Mouse (Mus musculus) G1E (cell line): ENCODE measurements at regions not wholly inside any gene's neighbourhood (a gene's known extent, or its start where the extent isn't known, plus 50 kb on each side); places are given as distances from the start of the nearest gene placed in this dataset.

ENCODE experiments used
- ATAC-seq: 2 replicates; pipeline ENCODE4 v1.8.0; 2016; ENCODE audit warnings: mild to moderate bottlenecking; ENCODE audit not compliant: insufficient number of reproducible peaks, poor library complexity, low FRiP score, severe bottlenecking; ENCODE audit errors: extremely low read depth
- DNase-seq: peaks from one replicate; pipeline ENCODE4 v3.0.0; 2012; ENCODE audit warnings: low spot score
- H3K27me3 ChIP-seq: 2 replicates; pipeline ENCODE4 v1.6.1; 2012; ENCODE audit warnings: mild to moderate bottlenecking, low read length, inconsistent platforms; ENCODE audit not compliant: insufficient read depth
- H3K36me3 ChIP-seq: replicated peaks from 2 replicates; pipeline ENCODE3; 2012; ENCODE audit warnings: mild to moderate bottlenecking, inconsistent platforms
- H3K4me1 ChIP-seq: 2 replicates; pipeline ENCODE4 v1.6.1; 2012; ENCODE audit warnings: low read depth, low read length, inconsistent platforms, mixed read lengths; ENCODE audit not compliant: insufficient read depth
- H3K4me3 ChIP-seq: 2 replicates; pipeline ENCODE4 v1.5.1; 2012; ENCODE audit warnings: low read depth, mild to moderate bottlenecking, inconsistent platforms, low read length, moderate library complexity, mixed read lengths
- H3K9me3 ChIP-seq: replicated peaks from 2 replicates; pipeline ENCODE4 v1.6.1; 2012; ENCODE audit warnings: inconsistent platforms
- CTCF ChIP-seq: IDR thresholded peaks from 2 replicates; pipeline ENCODE4 v1.5.1; 2012; ENCODE audit warnings: low read depth, low read length, inconsistent platforms, mixed read lengths
- GATA1 ChIP-seq: IDR thresholded peaks from 2 replicates; pipeline ENCODE4 v1.6.1; 2012; ENCODE audit warnings: borderline replicate concordance, low read length, inconsistent platforms, mixed read lengths
- GATA2 ChIP-seq: IDR thresholded peaks from 2 replicates; pipeline ENCODE4 v1.6.1; 2012; ENCODE audit warnings: low read depth, low read length, inconsistent platforms, borderline replicate concordance
- POLR2AphosphoS5 ChIP-seq: IDR thresholded peaks from 2 replicates; pipeline ENCODE4 v1.6.1; 2012; ENCODE audit warnings: low read depth, low read length, inconsistent platforms; ENCODE audit not compliant: insufficient replicate concordance
- TAL1 ChIP-seq: conservative IDR thresholded peaks from 2 replicates; pipeline ENCODE4 v1.6.1; 2012; ENCODE audit warnings: low read depth, low read length, inconsistent platforms, mixed read lengths

DNA sequence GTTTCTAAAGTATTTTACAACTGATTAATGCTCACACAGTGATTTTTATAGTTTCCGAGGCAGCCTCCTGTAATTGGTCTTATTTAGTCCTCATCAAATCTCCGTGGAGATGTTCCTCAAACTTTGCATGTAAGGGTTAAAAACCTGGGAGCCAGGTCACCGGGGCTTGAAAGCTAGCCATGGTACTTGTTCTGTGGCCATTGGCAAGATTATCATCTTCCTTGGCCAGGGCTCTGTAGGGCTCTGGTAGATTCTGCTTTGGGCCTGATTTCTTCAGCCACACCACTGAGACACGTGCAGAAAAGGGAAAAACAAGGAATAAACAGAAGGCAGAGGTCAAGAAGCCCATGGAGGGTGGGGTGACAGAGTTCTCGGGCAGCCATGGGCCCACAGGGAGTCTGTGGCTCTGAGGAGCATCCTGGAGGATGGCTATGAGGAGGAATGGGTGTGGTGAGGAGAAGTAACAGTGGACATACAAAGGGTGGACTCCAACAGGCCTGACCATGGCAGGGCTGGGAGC, 50.7 kb upstream of the Eps8l3 start:
- H3K4me1 ChIP-seq: peaks cover 19% of the 10 kb centered on the region
- no peaks in the 10 kb centered on the region for H3K36me3 ChIP-seq
- H3K9me3 ChIP-seq: peaks cover 20% of the 10 kb centered on the region
- H3K4me3 ChIP-seq: no peak overlapping the region
- ATAC-seq (no peak), DNase-seq (no peak)
- no peak for TF ChIP-seq GATA1
- no peak for TF ChIP-seq POLR2AphosphoS5
- TF ChIP-seq TAL1: no peak
- TF ChIP-seq CTCF: no peak
- TF ChIP-seq GATA2: no peak
- H3K27me3 ChIP-seq: peaks cover 60% of the 10 kb centered on the region

DNA sequence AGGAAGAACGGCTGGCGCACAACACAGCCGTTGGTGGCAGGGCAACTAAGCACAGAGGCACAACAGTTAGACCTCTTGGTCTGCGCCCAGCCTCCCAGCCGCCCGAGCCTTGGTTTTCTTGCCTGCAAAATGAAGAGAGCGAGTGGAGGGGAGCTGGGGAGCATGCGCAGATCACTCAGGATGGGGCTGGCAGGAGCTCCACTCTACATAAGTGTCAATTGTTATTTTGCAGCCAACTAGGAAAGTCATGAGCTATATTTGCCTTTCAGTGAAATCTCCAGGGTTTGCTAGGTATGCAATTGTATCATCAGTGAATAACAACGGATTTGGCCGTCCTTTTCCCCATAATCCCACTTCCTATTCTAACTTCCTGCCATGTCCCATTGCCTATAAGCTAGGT, 51.6 kb upstream of the Eps8l3 start:
- Histone ChIP-seq H3K9me3 (peaks cover 20% of the 10 kb centered on the region), H3K4me1 (peaks cover 23% of the 10 kb centered on the region), H3K27me3 (peaks cover 55% of the 10 kb centered on the region), H3K36me3 (no peaks in the 10 kb centered on the region), H3K4me3 (no peak overlapping the region)
- TF ChIP-seq GATA1 (no peak), GATA2 (no peak), TAL1 (no peak), CTCF (no peak), POLR2AphosphoS5 (no peak)
- DNase-seq (no peak), ATAC-seq (no peak)

DNA sequence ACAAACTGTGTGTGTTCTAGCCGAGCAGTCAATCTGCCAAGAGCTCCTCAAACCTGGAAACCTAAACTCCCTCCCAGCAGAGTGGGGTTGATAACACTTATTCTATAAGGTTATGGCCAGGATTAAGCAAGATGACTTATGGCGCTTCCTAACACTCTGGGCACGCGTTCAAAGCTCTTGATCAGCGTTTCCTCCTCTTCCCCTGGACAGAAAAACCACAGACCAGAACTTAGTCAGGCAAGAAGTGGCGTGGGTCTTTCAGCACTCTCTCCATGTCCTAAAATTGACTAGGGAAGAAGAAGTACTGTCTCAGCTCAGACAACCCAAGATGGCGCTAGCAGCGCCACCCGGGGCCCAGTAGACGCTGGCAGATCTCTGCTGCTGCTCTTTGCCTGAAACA, 52.7 kb upstream of the Eps8l3 start:
- H3K36me3 ChIP-seq: no peaks in the 10 kb centered on the region
- TF ChIP-seq GATA1 (no peak), POLR2AphosphoS5 (no peak), GATA2 (no peak), TAL1 (no peak), CTCF (no peak)
- H3K4me3 ChIP-seq: no peak overlapping the region
- ATAC-seq: no peak
- H3K4me1 ChIP-seq: peaks cover 34% of the 10 kb centered on the region
- peaks cover 20% of the 10 kb centered on the region for H3K9me3 ChIP-seq
- DNase-seq: no peak
- H3K27me3 ChIP-seq: peaks cover 45% of the 10 kb centered on the region

DNA sequence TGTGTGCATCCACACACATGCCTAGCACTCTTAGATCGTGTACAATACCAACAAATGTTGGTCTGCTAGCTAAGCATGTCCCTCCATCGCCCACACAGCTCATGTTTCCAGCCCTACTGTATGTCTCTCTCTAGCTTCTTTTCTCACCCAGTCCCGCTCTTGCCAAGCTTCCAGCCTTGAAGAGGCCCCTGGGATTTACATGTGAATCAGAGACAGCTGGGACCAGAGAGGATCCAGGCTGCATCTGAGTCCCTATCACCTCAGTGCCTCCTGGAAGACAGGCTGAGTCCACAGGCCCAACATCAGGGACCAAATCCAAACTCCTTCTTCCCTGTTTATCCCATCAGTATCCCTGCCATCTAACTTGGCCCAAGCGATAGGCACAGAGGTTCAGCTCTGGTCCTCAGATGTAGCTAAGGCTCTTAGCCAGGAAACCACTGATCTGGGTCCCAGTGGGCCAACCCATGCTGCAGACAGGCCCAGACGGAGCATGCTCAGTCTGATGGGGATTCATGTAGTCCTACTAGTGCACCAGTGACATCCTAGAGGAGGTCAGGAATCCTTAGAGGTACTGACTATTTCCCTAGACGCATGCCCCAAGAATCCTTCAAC, 53.3 kb upstream of the Eps8l3 start:
- no peaks in the 10 kb centered on the region for H3K36me3 ChIP-seq
- H3K4me3 ChIP-seq: no peak overlapping the region
- H3K4me1 ChIP-seq: peaks cover 40% of the 10 kb centered on the region
- peaks cover 20% of the 10 kb centered on the region for H3K9me3 ChIP-seq
- ATAC-seq (no peak), DNase-seq (no peak)
- TF ChIP-seq CTCF: no peak
- no peak for TF ChIP-seq POLR2AphosphoS5
- no peak for TF ChIP-seq TAL1
- TF ChIP-seq GATA1: no peak
- no peak for TF ChIP-seq GATA2
- peaks cover 39% of the 10 kb centered on the region for H3K27me3 ChIP-seq

DNA sequence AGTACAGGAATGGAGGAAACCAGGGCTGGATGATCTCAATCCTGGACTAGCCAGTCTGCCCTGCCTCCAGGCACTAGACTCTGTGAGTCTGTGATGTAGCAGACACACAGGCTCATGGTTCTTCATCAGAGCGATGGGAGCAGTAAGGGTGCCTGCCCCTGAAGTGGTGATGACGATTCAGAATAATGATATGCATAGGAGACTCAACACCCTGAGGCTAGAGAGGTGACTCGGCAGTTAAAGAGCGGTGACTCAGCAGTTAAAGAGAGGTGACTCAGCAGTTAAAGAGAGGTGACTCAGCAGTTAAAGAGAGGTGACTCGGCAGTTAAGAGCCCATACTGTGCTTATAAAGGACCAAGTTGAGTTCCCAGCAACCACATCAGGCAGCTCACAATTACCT, 53.9 kb upstream of the Eps8l3 start:
- DNase-seq (no peak), ATAC-seq (no peak)
- Histone ChIP-seq H3K4me1 (peaks cover 40% of the 10 kb centered on the region), H3K9me3 (peaks cover 20% of the 10 kb centered on the region), H3K4me3 (no peak overlapping the region), H3K27me3 (peaks cover 34% of the 10 kb centered on the region), H3K36me3 (no peaks in the 10 kb centered on the region)
- TF ChIP-seq CTCF: no peak
- no peak for TF ChIP-seq TAL1
- no peak for TF ChIP-seq GATA1
- no peak for TF ChIP-seq POLR2AphosphoS5
- no peak for TF ChIP-seq GATA2

DNA sequence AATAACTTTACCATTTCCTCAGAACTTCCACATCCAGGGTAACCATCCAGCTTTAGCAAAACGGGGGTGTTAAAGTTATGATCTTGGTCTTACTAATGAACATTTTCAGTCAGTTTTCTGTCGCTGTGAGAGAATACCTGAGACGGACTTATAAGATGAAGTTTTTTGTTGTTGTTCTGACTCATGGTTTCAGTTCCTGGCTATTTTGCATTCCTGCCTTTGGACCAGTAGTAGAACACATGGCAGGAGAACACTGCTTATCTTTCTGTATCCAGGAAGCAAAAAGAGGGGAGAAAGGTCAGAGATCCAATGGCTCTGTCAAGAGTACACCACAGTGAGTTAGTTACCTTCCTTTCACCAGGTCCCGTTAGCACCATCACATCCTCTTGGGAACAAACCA, 54.5 kb upstream of the Eps8l3 start:
- Histone ChIP-seq H3K27me3 (peaks cover 31% of the 10 kb centered on the region), H3K4me3 (no peak overlapping the region), H3K9me3 (peaks cover 20% of the 10 kb centered on the region), H3K36me3 (no peaks in the 10 kb centered on the region), H3K4me1 (peaks cover 44% of the 10 kb centered on the region)
- no peak for ATAC-seq
- DNase-seq: no peak
- no peak for TF ChIP-seq GATA1
- no peak for TF ChIP-seq TAL1
- no peak for TF ChIP-seq GATA2
- TF ChIP-seq POLR2AphosphoS5: no peak
- TF ChIP-seq CTCF: no peak
